Mouse (Mus musculus): ENCODE measurements around the gene Nrm.
A peak's percentile ranks its signal among the peaks of the same experiment; 100 is the strongest.

Gene Nrm

DNA sequence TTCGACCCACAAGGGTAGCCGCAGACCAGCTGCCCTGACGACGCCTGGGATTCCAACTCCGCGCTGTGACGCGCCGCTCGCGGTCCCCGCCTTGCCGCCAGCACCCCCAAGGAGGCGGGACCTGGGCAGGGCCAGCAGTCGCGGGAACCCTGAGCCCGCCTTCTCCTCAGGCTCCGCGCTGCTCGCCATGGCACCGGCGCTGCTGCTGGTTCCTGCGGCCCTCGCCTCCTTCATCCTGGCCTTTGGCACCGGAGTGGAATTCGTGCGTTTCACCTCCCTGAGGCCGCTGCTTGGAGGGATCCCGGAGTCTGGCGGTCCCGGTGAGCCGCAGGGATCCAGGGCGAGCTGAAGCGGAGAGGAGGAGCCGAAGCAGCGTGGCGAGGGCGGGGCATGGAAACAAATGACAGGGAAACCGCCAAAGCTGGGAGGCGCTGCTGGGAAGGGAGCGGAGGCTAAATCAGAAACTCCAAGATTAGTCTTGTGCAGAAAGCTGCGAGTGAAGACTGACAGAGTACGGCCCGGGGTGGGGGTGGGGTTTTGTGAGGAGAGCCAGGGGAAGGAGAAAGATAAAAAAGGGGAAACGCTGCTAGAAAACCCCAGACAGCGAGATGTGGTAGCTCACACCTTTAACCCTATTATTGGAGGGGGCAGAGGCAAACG is at the start of gene Nrm:
Gene Nrm (plus strand): TSS at position 121 of the 660 bp plus-strand sequence.
- peak; percentile 72 to 82 for DNase-seq (ENCODE audit: low spot score in 2 of 2)

DNA sequence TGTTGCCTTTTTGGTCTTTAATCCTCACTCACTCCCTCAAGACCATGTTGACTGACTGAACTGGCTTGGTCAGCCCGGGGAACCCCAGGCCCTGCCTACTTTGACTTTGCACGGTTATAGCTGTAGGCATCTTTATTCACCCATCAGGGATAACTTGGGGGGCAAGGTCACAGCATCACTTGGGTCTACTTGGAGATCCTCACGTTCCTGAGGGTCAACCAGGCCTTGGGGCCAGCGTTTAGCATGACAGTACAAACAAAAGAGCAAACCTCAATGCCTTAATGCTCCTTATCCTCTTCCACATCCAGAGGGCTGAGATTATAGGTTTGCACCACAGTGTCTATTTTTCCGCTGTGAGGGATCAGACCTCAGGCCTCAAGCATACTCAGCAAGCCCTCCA is 48.8 kb upstream of the Nrm start:
- DNase-seq (ENCODE audit: low spot score in 2 of 2) = no peak

DNA sequence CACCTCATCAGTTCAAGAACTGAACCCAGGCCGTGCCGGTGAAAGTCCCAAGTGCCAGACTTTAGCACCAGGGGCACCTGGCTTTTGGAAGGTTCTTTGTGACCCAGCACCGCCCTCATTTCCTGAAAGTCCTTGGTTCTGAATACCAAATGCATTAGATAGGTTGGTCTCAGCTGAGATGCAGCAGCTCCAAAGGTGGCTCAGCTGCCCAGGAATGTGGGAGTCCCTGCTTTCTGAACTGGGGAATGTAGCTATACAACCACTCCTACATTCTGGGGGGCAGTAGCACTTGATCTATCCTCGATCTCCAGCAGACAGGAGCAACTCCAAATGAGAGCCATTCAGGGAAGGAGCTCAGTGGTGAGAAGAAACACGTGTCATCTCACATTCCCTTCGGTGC is 48.4 kb upstream of the Nrm start:
- no peak for DNase-seq (ENCODE audit: low spot score in 2 of 2)

DNA sequence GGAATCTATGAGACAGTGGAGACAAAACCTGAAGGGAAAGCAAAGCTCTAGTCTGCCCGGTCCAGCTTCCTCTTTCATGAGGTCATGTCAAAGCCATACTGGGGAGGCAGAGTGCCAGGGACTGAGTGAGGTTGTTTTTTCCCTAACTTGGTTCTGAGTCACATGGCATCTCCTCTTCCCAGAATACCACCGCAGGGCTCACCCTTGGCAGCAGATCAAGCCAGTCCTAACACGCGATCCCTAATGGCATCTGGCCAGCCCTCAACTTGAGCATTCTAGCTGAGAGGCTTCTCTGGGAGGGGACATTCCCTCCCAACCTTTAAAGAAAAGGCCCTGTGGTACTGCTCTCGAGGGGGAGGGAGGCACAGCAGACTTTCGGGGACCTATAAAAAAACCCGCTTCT is 47.9 kb upstream of the Nrm start:
- peak in 1 of 2 experiments; percentile 17 for DNase-seq (ENCODE audit: low spot score in 2 of 2)

DNA sequence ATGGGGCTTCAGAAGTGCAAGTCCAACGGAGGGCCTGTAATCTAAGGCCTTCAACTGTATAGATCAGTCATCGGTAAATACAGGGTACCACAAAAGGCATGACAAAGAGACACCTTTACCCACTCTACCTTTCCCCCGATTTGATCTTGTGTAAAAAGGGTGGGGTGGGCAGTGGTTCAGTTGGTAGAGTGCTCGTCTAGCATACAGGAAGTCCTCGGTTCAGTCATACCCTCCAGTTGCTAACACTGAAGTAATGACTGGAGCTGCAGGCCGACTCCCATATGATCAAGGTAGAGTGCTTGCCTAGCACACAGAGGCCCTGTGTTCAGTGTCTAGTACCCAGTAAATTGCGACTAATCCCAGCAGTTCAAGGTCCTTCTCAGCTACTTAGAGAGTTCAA is 47.5 kb upstream of the Nrm start:
- DNase-seq (ENCODE audit: low spot score in 2 of 2) = no peak

DNA sequence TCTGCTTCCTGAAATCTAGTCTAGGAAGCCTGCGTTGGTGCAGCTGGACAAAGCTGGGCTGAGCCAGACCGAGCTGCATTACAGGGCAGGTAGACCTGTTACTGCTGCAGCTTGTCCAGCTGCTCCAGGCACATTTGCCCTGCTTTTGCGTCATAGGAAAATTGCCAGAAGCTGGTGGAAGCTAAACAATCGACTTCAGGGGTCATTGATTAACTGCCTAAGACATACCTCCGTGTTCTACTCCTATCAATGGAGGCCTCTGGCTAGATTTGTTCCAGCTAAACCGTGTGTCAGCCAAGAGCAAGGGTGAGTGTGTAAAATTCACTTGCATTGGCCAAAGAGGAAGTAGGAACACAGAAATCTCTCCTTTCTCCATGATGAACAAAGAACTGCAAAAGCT is 46.4 kb upstream of the Nrm start:
- no peak for DNase-seq (ENCODE audit: low spot score in 2 of 2)

DNA sequence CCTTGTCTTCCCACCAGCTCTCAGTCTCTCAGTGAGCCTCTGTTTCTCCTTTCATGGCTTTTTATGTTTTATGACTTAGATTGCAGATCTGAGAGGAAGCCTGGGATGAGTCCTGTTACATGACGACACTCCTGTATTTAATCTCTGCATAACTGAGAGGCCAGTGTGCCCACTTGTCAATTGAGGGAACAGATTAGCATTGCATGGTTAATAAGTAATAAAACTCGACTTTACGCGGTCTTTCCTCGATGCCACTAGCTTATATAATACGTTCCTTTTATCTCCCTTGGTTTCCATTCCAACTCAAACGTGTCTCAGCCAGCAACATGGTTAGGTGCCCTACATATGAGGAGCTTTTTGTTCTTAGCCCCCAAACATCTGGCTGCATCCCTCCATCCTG is 45.3 kb upstream of the Nrm start:
- DNase-seq (ENCODE audit: low spot score in 2 of 2) = no peak

DNA sequence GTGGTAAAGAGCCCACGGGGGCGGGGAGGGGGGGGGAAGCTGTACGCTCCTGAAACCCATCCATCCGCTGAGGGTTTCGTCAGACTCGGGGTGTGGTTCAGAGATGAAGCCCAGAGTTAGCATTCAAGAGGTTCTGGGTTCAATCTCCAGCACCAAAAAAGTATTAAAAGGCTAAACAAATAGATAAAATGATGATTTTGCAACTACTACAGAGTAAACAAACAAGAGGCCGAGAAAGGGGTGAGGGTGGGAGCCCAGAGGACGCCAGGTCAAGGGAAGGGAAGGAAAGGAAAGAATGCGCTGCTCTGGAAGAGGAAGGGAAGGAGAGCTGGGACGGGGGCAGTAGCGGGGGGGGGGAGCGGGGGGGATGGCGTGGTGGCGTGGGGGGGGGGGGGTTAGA is 44.4 kb upstream of the Nrm start:
- DNase-seq (ENCODE audit: low spot score in 2 of 2) = no peak

DNA sequence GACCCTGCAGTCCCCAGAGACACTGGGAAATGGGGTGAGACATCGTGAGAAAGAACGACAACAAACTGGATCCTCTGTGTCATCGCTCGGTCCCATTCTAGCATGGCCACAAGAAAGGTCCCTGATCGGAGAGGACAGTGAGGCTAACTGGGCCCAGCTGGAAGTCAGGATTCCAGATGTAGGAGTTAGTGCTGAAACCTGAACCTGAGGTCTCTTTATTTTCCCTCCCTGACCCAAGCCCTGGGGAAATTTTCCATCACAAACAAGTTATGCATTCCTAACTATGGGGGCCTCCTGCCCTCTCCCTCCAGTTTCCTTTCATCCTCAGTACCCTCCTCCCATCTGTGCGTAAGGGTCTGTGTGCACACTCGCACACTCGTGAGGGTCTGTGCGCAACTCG is 43.9 kb upstream of the Nrm start:
- no peak for DNase-seq (ENCODE audit: low spot score in 2 of 2)

DNA sequence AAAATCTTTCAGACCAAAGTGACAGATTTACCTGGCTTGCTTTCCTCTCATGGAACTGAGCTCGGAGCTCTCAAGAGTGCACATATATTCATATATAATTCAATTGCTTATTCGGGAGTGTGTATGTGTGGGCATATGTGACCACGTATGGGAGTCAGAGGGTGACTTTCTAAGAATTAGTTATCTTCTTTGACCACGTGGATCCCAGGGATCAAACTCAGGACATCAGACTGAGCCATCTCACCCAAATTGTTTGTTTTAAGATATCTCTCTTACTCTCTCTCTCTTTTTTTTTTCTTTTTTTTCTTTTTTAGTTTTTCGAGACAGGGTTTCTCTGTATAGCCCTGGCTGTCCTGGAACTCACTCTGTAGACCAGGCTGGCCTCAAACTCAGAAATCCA is 41.0 kb upstream of the Nrm start:
- no peak for DNase-seq (ENCODE audit: low spot score in 2 of 2)

DNA sequence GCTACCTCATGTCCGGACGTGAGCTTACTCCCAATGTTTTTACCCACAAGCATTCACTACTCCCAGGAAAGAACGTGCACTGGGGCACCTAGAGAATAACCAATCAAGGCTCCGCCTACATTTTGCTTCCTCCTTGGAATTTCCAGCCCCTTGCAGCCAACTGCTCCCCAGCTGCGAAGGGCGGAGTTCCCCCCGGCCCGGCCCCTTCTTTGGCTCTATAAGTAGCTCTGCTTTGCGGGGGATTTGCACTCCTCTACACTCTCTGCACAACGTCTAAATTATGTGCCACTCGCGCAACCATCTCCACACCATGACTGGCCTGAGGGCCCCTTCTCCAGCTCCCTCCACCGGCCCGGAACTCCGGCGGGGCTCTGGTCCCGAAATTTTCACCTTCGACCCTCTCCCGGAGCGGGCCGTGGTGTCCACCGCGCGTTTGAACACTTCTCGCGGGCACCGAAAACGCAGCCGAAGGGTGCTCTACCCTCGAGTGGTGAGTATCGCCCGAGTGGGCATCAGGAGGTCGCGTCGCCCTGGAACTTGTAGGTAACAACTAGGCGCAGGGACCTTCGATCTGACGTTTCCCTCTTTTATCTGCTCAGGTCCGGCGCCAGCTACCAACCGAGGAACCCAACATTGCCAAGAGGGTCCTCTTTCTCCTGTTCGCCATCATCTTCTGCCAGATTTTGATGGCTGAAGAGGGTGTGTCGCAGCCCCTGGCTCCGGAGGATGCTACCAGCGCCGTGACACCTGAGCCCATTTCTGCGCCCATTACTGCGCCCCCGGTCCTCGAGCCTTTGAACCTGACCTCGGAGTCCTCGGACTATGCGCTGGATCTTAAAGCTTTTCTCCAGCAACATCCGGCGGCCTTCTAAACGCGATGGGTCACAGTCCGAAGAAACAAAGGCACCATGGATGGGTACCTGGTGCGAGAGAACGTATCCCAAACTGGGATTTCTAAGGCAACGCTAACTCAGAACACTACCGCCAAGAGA is 39.4 kb upstream of the Nrm start, which contains the start of gene Ier3:
Gene Ier3 (plus strand): TSS at position 246 of the 992 bp plus-strand sequence.
- DNase-seq (ENCODE audit: low spot score in 2 of 2) = peak in 1 of 2 experiments; percentile 39

DNA sequence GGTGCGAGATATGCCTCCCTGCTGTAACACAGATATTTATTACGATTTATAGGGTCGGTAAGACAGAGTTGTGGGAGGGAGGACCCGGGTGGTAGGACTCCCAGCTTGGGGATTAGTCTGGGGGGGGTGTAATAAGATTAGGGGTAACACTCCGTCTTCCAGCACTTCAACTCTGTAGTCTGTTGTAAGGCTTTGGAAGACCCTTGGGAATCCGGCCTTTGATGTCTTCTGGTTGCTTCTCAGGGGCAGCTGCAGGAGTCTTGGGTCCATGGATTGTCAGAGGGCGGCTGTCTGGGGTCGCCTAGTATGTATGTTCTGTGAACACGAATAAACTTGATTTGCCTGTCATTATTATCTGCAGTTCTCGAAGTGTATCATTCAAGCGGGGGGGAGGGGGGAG is 38.6 kb upstream of the Nrm start:
- DNase-seq (ENCODE audit: low spot score in 2 of 2) = no peak

DNA sequence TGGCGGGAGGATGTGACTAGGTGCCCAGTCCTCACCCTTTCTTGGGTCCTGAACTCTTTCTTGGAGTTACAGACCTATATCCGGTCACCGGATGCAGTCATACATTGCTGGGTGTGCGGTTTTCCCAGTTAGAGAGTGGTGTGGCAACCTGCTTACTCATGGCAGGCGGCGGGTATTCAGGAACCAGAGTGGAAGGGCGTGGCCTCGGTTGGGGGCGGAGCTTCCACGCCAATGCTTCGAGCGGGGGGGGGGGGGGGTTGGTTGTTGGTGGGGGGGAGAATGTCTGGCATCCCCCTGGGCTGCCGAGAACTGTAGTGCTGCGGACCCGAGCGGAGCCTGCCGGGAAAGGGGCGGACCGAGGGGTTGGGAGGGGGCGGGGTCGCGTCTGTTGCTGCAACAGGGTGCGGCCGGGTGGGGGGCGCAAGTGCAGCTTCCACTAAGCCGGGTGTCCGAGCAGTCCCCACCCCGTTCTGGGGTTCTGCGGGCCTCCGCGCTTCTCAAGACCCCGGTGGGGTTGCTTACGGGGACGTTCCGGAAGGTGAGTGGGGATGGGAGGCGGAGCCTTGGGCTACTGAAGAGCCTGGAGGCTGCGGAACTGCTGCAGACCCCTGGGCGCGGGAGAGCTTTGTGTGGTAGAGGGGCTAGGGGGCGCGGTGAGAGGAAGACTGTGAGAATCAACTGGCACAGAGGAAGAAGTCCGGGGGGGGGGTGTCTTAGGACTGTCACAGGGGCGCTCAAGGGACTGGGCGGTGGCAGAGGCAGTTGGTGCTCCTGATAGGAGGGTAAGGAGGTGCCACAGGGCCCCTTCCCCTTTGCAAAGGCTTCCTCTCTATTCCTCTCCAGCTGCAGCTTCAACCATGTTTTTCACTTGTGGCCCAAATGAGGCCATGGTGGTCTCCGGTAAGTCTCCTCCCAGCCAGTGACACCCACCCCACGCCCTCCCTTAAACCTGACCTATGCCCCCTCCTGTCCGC is 37.9 kb upstream of the Nrm start, which contains the start of gene Flot1:
Gene Flot1 (plus strand): TSS at position 267 of the 974 bp plus-strand sequence.
- DNase-seq (ENCODE audit: low spot score in 2 of 2) = peak; percentile 74 to 81

DNA sequence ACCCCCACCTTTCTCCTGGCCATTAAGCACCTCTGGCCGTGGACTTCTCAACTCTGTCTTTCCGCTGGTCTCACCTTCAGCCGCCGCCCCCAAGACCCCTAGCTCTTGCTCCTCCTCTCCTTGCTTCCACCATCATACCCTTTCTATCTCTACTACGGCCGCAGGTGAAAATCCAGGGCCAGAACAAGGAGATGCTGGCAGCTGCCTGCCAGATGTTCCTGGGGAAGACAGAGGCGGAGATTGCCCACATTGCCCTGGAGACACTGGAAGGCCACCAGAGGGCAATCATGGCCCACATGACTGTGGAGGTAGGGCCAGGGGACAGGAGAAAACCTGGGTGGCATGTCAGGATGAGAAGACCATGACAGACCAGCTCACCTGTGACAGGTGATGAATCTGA is 36.7 kb upstream of the Nrm start:
- no peak for DNase-seq (ENCODE audit: low spot score in 2 of 2)

DNA sequence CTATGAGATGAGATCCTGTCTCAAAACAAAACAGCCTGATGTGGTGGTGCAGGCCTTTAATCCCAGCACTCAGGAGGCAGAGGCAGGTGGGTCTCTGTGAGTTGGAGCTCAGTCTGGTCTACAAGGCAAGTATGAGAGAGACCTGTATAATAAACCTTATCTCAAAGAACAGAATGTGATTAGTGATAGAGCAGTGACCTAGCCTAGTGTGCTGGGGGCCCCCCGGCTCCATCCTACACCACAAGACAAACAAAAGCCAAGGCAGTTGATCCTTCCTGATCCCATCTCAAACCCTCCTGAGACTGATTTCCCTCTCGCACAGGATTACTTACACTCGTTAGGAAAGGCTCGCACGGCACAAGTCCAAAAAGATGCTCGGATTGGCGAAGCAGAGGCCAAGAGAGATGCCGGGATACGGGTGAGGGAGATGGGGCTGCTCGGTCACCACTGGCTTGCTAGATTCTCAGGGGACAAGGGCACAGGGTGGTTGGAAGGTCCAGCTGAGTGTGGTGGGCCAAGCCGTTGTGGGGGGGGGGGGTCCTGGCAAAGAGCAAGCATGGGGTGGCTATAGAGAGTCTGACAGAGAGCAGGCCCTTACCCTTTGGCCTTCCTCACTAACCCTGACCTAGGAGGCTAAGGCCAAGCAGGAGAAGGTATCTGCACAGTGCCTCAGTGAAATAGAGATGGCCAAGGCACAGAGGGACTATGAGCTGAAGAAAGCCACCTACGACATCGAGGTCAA is 35.8 kb upstream of the Nrm start:
- no peak for DNase-seq (ENCODE audit: low spot score in 2 of 2)

DNA sequence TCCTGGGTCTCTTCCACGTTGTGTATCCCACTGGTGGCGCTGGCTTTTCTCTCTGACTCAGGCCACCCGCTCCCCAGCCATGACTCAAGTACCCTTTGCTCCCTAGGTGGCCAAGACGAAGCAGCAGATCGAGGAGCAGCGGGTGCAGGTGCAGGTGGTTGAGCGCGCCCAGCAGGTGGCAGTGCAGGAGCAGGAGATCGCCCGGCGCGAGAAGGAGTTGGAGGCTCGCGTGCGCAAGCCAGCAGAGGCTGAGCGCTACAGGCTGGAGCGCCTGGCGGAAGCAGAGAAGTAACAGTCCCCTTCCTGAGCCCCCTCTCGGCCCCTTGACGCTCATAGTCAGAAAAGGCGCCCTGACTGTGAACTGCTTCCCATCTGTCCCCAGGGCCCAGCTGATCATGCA is 31.4 kb upstream of the Nrm start:
- DNase-seq (ENCODE audit: low spot score in 2 of 2) = peak; percentile 81 to 91

DNA sequence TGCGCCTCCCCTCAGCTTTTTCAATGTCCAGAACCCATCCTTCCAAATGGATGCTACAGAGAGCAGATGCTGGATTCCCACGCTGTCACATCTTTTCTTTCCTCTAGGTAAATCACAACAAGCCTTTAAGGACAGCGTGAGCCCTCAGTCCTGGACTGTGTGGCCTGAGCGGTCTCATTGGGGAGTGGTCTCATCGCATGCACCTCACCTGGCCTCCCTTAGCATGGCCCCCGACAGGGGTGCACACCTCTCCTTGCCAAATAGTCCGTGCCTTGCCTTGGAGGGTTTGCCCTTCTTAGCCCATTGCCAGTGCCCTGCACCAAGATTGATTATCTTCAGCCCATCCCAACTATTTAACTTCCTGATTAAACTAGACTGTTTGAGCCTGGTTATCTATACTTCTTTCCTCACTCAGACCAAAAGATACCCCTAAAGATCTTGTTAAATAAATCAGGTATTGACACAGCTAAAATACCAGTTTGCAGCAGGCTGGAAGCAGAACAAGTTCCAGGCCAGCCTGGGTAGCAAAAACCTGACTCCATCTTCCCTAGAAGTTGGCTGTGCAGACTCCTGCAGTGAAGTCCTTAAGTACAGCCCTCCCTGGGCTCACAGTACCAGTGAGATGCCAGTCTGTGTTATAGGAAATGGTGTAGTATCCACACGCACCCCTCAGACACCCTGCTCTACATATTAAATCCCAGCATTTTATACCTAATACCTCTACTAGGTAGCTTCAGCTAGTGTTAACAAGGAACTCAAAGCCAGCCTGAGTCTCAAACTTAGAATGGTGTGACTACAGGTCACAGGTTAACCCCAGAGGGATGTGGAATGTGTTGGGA is 28.5 kb upstream of the Nrm start:
- no peak for DNase-seq (ENCODE audit: low spot score in 2 of 2)

DNA sequence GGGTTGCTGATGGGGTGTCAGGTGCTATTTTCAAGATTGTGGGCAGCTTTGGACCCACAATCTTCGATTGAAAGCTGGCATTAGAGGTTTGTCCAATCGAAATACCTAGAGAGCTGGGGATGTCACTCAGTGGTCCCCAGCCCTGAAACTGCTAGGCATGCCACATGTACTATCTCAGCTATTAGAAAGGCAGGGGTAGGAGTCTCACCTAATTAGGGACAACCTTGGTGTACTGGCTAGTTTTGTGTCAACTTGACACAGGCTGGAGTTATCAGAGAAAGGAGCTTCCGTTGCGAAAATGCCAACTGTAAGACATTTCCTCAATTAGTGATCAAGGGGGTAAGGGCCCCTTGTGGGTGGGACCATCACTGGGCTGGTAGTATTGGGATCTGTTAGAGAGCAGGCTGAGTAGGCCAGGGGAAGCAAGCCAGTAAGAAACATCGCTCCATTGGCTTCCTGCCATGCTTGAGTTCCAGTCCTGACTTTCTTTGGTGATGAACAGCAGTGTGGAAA is 27.8 kb upstream of the Nrm start:
- no peak for DNase-seq (ENCODE audit: low spot score in 2 of 2)

DNA sequence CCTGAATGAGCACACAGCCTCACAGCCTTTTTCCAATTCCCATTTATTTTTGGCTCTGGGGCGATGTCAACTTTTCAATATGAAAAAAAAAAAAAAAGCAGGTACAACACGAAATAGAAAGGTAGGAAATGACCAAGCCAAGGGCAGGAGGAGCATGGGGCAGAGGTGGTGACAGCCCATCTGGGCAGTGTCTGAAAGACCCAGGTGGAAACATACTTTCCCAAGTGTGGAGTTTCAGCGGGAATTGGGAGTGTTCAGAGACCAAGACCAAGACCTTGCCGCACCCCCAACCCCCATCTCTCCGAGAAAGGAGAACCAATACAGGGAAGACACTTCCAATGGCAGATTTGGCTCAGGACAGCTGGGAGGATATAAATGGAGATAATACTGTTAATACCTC is 27.2 kb upstream of the Nrm start:
- DNase-seq (ENCODE audit: low spot score in 2 of 2) = no peak

Measured in spleen, postnatal 14 days (tissue).